Mouse (Mus musculus) G1E-ER4 (cell line): ENCODE data around the gene Rxfp2. TPM values are rescaled to one million over a fixed set of nuclear protein-coding genes. Genes with fewer than 3 reads are reported as not detected.

Source experiments
- GATA1 ChIP-seq: IDR thresholded peaks from one replicate; pipeline ENCODE4 v1.8.0; 2012; ENCODE audit warnings: low read length, inconsistent platforms
- polyA plus RNA-seq: library from polyadenylated mRNA; stranded (reverse); fragments of >175 nt; gene quantifications from 2 replicates; pipeline ENCODE4 v1.2.3, GENCODE M21; 2012

The Rxfp2 gene
- polyA plus RNA-seq, 1 experiment = not detected

GRCm38 (mm10) chr5:150118455-150119241 is 100.2 kb downstream of the Rxfp2 start, which contains the start of gene Fry:
Gene Fry (plus strand): TSS chr5:150118645.
- TF ChIP-seq GATA1 = no peak

GRCm38 (mm10) chr5:150120676-150121075 is 102.2 kb downstream of the Rxfp2 start:
- no peak for TF ChIP-seq GATA1

GRCm38 (mm10) chr5:150122095-150122494 is 103.6 kb downstream of the Rxfp2 start:
- TF ChIP-seq GATA1 = no peak

- no peak for TF ChIP-seq GATA1
Measured at GRCm38 (mm10) chr5:150122571-150122970, 104.1 kb downstream of the Rxfp2 start.

- no peak for TF ChIP-seq GATA1
Measured at GRCm38 (mm10) chr5:150125920-150126319, 107.4 kb downstream of the Rxfp2 start.

- TF ChIP-seq GATA1 = no peak
Measured at GRCm38 (mm10) chr5:150128432-150128831, 110.0 kb downstream of the Rxfp2 start.

- TF ChIP-seq GATA1 = no peak
Measured at GRCm38 (mm10) chr5:150130144-150130543, 111.7 kb downstream of the Rxfp2 start.

- TF ChIP-seq GATA1 = no peak
Measured at GRCm38 (mm10) chr5:150131166-150131565, 112.7 kb downstream of the Rxfp2 start.

Other genes starting within 250 kb of the Rxfp2 start
- not detected in 2 replicates for gene Fry, start 100.0 kb downstream of the Rxfp2 start, polyA plus RNA-seq